Mouse (Mus musculus) layer of hippocampus, adult 9-10 months (tissue): ENCODE results near the gene Tmem108.

Experiments used
- DNase-seq: peaks from one replicate; pipeline ENCODE4 v3.0.0; 2022; ENCODE audit warnings: low spot score

Gene Tmem108

DNA sequence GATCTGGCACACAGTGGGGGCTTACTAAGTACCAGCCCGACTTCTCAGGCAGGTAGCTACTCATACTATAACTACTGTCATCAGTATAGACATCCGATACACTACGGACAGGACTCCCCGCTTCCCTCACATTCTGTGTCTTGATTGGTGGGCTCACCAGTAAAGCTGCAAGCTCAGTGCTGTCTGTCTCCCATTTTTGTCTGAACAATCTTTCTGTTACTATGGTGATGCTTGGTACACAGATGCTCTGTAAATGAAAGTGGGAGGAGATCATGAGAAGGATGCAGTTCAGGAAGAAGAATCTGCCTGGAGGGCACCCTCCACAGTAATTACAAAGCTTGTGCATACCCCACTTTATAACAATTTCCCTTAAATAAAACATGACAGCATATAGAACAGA is 176.8 kb downstream of the Tmem108 start:
- peak; percentile 63 for DNase-seq

DNA sequence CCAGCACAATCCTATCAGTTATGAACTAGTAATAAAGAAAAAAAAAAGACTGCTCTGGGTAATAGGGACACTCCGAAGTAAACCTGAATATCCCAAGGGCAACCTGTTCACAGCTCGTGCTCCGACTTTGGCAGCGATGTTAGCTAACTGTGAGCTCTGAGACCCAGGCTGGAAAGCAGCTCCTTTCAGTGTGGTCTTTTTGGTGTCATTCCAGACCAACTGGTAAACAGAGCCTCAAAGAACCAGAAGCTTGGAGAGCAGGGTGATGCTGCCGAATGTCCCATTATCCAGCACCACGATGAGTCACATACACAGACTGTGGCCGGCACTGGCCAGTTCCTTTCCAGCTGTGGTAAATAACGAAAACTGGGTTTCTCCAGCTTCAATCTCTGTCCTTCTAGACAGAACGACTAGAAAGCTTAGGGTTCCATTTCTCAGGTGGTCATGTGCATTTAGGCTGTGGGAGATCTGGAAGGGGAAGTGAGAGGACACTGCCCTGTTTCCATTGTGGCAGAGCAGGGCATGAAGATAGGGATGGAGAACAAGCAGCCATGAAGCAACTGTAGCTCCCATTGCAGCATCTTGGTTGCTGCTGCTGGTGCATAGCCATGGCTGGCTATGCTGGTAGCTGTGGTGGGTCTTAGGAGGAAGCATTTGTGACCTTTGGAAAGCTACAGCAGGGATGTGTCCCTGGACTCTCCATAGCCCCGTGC is 179.2 kb downstream of the Tmem108 start:
- DNase-seq: no peak

DNA sequence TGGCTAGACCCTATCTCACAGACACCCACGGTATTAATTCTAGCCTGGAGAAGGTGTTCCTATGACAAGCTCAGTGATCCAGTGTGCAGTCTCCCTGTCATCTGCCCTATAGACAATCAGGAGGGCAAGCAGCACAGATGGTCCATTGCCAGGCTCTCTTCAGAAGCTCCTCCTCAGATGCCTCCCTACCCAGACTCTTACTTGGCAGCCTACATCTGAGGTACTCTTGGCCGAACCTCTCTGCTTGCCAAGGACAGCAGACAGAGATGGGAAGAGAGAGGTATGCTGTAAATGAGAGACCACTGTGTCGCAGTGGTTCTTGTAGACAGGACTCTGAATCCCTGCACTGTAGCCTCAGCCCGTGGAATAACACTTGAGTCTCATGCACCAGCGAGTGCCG is 181.0 kb downstream of the Tmem108 start:
- DNase-seq: no peak

DNA sequence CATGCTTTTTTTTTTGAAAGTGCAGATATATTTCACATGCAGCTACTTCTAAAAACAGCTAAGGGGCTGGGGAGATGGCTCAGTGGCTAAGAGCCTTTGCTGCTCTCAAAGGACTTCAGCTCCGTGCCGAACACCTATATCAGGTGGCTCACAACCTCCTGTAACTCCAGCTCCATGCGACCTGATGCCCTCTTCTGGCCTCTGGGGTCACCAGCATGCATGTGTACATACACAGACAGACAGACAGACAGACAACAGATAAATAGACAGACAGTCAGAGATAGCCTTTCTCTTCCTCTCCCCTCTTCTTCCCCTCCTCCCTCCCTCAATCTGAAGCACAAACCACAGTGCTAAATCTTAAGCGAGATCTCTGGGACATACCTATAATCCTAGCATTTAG is 181.5 kb downstream of the Tmem108 start:
- DNase-seq: no peak

DNA sequence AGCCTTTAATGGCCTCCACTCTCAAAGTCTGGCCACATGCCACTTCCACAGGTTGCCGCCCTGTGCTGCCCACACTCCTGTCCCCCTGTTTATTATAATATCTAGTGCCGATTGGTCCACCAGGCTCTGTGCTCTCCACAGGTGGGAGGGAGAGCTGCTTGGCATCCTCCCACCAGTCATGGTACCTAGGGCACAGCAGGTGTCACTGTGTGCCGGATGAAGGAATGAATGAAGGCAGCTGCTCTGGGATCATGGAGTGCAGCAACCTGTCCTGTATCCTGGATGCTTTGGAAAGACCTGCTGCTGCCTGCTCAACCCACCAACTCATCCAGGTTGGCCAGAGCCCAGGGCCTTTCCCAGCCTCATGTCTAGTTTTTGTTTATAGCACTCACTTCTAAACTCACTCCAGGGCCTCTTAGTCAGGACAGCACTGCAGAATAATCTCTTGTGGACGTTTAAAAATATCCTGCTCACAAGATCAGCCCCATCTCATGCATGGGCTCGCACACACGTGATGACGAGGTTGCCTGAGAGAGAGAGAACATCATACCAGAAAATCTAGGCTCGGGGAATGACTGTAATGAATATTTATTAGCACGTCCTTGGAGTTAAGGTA is 182.1 kb downstream of the Tmem108 start:
- no peak for DNase-seq

DNA sequence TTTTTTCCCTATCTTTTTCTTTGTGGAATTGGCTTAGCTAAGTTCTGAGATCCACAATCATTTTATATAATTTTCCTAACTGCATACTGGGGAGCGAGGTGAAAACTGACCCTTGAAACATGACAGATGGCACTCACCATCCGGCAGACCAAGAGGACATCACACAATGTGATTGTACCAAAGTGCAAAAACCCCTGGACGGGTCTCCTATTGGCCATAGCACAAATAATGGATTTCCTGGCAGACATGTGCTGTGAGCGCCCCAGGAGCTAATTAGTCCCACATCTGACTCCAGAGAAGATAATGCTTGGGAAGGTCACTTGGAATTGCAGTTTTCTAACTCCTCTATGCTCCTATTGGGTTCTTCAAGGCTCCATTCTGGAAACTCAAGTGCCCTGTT is 183.9 kb downstream of the Tmem108 start:
- DNase-seq: no peak

DNA sequence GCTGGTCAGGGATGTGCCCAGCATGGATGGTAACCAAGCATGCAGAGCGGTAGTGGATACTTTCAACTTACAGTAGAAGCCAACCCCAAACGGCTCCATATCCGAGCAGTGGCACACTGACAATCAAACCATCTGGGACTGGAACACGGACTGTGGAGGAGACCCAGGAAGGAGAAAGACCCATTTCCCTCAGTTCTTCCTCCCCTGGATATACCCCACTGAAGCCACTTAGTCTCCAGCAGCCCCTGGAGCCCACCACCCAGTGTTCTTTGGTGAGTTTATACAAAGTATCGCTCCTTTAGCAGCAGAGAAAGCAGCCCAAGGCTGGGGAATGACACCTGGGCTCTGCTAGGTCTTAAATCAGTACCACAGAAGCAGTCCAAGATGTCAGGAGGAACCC is 184.5 kb downstream of the Tmem108 start:
- no peak for DNase-seq

DNA sequence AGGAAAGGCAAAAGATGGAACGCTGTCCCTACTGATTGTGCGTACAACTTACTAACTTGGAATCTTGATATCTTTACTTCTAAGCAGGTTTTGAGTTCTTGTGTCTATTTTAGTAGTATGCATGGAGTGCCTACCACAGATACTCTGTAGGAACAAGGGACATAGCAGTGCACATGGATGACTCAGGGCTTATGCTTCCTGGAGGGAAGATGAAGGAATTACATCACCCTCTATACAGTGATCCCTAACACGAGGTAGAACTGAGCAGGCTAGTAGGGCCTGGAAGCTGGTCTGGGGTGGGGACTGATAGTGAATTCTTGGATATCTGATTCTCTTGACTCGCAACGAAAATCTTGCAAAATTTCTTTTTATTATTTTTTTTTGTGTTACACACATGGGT is 185.7 kb downstream of the Tmem108 start:
- DNase-seq: no peak

DNA sequence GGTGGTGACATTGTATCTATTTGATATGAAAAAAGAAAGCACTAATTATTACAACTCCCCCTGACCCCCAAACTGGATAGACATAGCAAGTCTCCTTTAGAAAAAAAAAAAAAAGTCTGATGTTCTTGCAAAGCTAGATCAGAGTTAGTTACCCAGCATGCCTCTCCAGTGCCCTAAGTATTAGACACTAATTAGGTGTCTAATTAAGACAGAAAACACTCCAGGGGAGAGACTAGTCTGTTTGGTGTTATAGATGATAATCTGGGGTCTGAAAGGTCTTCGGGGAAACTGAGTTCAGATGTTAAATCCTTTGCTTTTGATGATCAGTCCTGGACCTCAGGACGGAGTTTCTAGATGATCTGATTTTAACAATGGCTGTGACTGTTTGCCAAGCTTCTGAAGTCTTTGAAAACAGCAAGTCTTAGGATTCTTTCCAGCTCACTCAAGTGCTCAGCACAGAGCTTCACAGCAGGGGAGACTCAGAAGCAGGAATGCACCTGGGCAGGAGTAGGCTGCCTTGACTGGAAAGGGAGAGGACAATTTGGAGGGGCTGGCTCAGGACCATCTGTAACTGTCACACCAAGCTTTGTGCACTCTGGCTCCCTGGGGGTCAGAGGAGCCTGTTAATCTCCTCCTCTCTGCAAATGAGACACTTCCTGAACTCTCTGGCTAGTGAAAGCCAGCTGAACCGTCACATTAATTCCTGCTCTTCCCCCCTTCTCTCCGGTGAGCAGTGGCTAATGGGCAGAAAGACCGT is 187.5 kb downstream of the Tmem108 start:
- DNase-seq: no peak

DNA sequence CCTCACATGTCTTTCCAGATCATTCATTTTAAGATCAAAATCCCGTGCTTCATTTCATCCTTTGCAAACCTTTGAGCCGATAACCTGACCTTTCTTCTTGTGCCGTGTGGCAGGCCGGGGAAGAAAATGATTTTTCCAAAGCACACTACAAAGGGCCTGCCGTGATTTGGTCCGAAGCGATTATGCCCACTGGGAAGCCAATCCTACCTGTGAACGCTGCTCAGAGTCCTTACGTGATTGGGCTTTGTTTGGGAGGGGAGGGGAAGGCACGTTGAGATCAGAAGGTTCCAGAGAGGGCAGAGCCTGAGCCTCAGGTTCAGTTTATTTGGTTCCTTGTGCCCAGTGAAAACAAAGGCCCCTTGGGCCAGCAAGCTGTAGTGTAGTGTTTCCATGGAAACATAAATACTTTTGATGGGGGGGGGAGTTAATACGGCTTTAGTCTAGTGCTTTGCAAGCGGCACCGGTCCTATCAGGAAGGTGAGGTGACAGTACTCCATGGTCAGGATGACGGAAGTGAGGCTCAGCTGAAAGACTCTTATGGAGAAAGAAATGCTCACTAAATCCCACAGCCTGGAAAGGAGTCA is 191.4 kb downstream of the Tmem108 start:
- DNase-seq: no peak

DNA sequence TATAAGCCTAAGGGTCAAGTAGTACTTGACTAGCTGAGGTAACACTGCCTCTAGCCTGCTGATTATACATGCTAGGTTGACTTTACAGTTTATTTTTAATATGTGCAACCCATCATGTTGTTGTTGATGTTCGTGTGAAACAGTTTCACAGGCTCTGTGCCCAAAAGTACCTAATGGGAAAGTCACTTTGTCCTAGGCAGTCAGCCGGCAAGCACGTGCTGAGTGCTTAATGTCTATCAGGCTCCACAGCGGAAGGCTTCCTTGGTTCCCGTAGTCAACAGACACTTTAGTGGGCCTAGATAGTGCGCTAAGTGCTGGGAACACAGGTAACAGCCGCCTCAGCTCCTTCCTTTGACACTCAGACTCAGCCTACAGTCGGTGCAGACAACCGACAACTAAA is 192.7 kb downstream of the Tmem108 start:
- DNase-seq: no peak

DNA sequence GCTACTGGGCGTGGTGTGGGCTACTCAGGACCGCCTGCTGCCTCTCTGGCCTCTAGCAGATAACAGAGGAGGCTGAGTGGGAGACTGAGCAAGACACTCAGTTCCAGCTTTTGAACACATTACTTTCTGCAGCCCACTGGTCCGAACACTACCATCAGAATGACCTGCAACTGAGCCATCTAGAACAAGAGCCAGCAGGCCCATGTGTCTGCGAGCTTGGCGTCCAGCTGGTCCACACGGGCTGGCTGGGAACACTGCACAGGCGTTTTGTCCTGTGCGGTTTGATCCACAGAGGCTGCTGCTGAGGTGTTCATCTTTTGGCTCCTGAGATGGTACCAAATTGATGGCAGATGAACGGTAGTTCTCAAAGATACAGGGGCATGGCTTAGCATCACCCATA is 196.5 kb downstream of the Tmem108 start:
- no peak for DNase-seq

DNA sequence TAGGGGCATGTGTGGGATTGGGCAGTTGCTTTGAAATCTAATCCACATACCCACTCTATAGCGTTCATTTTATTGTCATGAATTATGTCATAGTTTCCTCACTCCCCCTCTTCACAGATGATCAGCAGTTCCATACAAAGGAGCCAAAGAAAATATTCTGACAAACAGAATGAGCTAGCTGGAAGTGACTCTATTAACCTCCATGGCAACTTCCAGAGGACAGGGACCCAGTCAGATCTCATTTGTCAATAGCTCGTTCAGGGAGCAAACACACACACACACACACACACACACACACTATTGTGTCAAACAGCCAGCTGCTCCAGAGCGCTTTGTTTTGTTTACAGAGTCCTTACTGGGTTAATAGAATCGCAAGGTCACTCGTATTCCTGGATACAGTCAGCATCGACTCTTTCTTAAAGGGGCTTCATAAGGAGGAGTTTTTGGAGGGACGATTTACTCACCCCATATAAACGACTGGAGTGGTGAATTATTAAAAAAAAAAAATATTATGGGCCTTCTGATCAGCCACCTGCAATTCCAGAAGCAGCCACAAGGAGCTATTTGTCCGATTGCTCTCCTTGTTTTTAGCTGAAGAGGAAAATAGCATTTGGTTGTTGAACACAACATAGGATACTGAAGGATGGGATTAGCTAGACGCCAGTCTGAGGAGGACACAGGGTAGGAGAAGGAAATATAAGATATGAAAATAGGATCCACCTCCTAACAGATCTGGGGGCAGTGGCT is 197.6 kb downstream of the Tmem108 start:
- no peak for DNase-seq

DNA sequence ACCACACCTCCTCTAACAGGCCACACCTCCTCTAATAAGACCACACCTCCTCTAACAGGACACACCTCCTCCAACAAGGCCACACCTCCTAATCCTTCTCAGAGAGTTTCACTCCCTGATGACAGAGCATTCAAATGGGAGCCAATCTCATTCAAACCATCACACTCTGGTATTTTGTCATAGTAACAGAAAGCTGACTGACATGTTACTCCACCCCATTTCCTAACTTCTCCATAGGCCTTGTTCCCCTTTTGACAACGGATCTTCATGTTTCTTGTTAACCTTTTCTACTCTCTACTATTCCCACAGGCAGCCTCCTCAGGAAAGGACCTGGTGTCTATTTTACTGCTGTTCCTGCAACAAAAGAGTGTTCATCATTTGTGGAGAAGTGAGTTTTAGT is 199.6 kb downstream of the Tmem108 start:
- no peak for DNase-seq

DNA sequence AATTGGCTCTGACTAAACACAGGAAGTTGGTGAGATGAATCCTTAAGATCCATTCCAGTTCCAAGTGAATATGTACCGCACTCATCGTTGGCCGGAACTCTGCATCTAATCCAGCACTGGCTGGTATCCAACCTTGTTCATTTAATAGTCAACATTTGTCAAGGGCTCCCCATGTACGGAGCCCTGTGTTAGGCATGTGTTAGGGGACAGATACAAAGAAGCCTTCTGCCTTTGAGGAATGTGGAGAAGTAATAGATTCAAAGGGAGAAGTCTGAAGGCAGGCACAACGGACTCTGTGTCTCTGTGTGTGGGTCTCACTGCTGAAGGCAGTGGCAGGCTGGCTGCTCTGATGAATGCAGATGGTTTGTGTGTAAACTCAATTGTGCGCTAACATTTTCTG is 202.9 kb downstream of the Tmem108 start:
- DNase-seq: peak; percentile 47

DNA sequence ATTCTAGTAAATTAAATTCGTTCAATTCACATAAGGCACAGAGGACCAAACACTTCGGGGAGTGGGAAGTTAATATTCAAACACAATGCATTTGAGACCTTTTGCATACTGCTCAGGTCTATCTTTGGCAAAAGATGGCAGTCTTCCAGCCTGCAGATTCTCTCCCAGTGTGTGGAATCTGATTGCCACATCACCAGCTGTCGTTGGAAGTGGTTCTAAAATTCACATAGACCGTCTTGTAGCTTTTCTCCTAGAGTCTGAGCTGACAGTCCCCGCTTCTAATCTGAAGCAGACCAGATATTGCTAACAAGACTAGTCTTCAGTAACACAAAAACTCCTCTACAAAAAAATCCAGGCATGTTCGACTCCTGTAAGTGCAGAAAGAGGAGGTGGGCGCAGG is 203.4 kb downstream of the Tmem108 start:
- peak; percentile 64 for DNase-seq

DNA sequence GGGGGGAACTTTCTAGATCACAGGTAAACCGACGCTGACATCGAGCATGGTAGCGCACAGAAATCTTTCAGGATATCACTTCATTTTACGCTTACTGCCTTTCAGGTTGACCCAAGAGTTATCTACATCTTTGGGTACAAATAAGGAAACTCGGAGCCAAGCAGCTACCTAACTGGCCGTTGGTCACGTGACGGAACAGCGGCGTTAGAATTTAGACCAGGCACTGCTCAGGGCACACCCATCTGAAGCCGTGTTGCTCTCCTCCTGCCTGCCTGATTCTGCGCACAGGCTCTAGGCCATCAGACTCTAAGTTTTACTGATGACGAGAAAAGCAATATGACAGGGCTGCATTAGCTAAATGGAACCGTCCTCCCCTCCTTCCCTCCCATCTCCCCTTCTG is 204.6 kb downstream of the Tmem108 start:
- no peak for DNase-seq

DNA sequence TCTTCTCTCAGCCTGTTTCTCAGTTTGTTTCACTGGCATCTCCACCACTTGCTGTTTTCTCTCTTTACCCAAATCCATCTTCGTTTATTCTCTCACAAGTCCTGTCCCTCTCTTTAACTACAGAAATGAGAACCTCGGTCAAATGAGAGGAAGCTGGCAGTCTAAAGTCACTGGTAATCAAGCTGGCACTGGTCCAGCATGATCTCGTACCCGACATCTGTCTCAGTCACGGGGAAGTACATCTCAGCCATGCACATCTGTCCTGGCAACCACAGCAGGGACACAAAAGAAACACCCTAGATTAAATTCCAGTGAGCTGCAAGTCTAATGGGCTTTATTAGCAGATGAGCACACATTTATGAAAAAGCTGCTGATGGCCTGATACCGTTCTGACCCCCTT is 206.3 kb downstream of the Tmem108 start:
- no peak for DNase-seq

DNA sequence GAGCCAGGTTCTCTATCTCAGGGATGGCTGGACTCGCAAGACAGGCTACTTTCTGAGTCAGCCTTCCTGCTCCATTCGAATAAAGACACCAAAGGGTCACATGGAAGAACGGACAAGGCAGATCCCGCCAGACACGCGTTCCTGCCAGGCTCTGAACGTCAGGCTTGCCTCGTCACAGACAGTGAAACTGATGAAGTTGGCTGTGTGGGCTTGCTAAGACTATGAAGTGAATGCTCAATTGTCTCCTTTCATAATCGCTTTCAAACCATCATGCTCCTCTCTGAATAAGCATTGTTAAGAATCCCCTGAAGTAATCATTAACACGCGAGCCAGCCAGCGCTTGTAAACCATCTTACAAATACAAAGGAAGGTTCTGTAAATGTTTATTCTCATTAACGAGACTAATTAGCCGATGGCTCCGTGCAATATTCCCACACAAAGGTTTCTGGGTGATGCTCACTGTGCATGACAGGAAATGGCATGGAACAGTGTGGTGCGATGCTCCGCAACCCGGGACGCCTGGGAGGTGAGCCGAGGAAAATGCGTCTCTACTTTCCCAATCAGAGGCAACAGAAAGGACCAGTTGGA is 210.9 kb downstream of the Tmem108 start:
- no peak for DNase-seq

DNA sequence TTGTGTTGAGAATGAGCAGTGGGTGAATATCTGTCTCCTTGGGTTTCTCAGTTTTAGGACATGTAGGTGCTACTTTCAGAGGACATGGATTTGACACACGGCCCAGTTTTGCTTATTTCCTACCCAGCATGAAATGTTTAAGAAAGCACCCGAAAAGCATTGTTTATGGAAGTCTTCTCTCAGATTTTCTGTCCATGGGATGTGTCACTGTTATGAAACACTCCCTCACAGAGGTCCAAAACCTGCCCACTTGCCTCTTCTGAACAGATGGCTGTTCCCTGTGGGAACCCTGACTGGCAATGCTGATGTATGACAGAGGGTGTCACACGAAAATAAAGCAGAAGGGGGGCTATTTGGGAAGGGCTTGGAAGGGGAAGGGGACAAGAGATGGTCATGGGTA is 212.5 kb downstream of the Tmem108 start:
- peak; percentile 41 for DNase-seq

DNA sequence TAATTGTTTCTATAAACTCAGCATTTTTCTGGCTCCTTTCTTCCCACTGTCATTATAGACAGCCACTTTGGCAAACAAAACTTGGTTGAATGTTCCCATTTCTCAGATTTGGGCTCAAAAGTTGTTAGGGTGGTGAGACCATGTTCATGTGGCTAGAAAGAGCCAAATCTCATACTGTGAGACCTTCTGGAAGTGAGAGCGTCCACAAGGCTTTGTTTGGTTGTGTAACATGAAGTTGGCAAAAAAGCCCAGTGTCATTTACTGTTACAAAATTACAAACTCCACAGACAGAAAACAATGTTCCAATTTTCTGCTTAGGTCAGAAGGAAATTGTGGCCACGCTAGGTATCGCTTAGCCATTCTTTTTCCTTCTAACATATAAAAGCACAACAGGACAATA is 213.0 kb downstream of the Tmem108 start:
- DNase-seq: no peak
